10 mouse cellular contexts compared by ENCODE assay signal in the genomic region with DNA sequence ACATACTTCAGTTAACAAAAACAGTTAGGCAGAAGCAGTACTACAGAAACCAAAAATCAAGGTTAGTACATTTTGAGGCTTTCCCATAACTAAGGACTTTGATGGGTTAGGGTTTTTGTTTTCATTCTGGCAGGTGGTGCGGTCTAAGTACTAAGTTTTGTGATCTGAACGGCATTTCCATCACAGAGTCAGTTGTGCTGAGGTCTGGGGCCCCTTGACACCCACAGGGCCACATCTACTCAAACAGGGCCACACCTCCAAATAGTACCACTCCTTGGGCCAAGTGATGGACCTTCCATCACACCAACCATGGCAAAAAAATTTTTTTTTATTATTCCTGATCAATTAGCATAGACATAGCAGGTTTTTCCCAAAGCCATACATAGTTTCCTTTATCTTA.
"Had no signal": no experiment of that assay in that cellular context is flagged by ENCODE, and none has a peak within 500 bp of the region (broad histone marks: within the 10 kb centered on the region; RNA-seq: fewer than 3 reads in every experiment).

No protein-coding gene starts in this region.

- DNase-seq: kidney, adult 2 months; kidney, postnatal 25 days; layer of hippocampus, adult 9-11 months; liver; lung, adult 18-20 months; lung, postnatal 10 days; lung, postnatal 36 days; retina, postnatal 1 day; right cerebral cortex, postnatal 25 days; spleen, adult 18-20 months had no signal
